Comparison of ENCODE assay signal across 11 mouse cellular contexts in genomic region chr7:83745065-83745412, GRCm38 (mm10). TPM values are rescaled to one million over a fixed set of nuclear protein-coding genes. Genes with fewer than 3 reads are reported as not detected.
DNase-seq lines count a peak whose midpoint lies in the region; ATAC-seq and TF ChIP-seq lines count a peak whose summit lies in the region.
"Had no signal": no experiment of that assay in that cellular context is flagged by ENCODE, and none has a peak within 500 bp of the region (broad histone marks: within the 10 kb centered on the region; RNA-seq: fewer than 3 reads in every experiment).

No protein-coding gene starts in this region.

- H3K9me3 ChIP-seq in hindbrain, embryonic 14.5 days (ENCODE audit: control insufficient read depth, low read length): no peaks in the 10 kb centered on the region
- H3K9me3 ChIP-seq in hindbrain, embryonic 13.5 days: no peaks in the 10 kb centered on the region
- H3K9me3 ChIP-seq in intestine, postnatal 0 days (ENCODE audit: control insufficient read depth): no peaks in the 10 kb centered on the region

- H3K4me1 ChIP-seq in hindbrain, embryonic 14.5 days (replicated peaks; ENCODE audit: control insufficient read depth, insufficient read depth, low read length): peaks cover 5% of the 10 kb centered on the region; the same call in 1 of the 2 replicates
- H3K4me1 ChIP-seq in hindbrain, embryonic 13.5 days (replicated peaks): peaks cover 12% of the 10 kb centered on the region
- no peaks in the 10 kb centered on the region for H3K4me1 ChIP-seq in spleen, adult 2 months (ENCODE audit: control insufficient read depth, insufficient read depth, insufficient read length)
- no peaks in the 10 kb centered on the region for H3K4me1 ChIP-seq in intestine, postnatal 0 days (replicated peaks; ENCODE audit: control insufficient read depth, insufficient read depth, low read length)

- no peak for TF ChIP-seq POLR2A in spleen, adult 2 months (IDR thresholded peaks at IDR 0.05; ENCODE audit: low read depth, low read length)

- DNase-seq in hindbrain, embryonic 14.5 days (ENCODE audit: low spot score): no peak
- no peak for DNase-seq in spleen, adult 2 months (ENCODE audit: low read depth in 1 of 2, low spot score in 2 of 2)
- DNase-seq in spleen, adult 12 weeks (ENCODE audit: low spot score): no peak
- no peak for DNase-seq in thymus, postnatal 36 days
- DNase-seq in adipocyte (ENCODE audit: low spot score): no peak
- no peak for DNase-seq in frontal cortex, adult 2 months (ENCODE audit: extremely low spot score in 1 of 2, low spot score in 1 of 2)
- DNase-seq: spleen, adult 18-20 months had no signal

- no peak overlapping the region for H3K4me3 ChIP-seq in hindbrain, embryonic 14.5 days (replicated peaks; ENCODE audit: low read length)
- no peak overlapping the region for H3K4me3 ChIP-seq in hindbrain, embryonic 13.5 days
- peak overlapping the region; percentile 1; the same call in 1 of the 2 replicates for H3K4me3 ChIP-seq in spleen, adult 2 months (ENCODE audit: extremely low read depth, insufficient read depth, insufficient read length)
- no peak overlapping the region for H3K4me3 ChIP-seq in intestine, postnatal 0 days (ENCODE audit: low read depth, low read length)
- H3K4me3 ChIP-seq: erythroblast, embryonic 14.5 days had no signal

- peak; percentile 27; the same call in 1 of the 2 replicates for ATAC-seq in hindbrain, embryonic 14.5 days (ENCODE audit: low FRiP score)
- no peak for ATAC-seq in hindbrain, embryonic 13.5 days (ENCODE audit: low FRiP score)
- ATAC-seq in intestine, postnatal 0 days: no peak

- 87% methylated on average over 9 of the region's 9 CpGs for WGBS in hindbrain, embryonic 14.5 days
- WGBS in hindbrain, embryonic 13.5 days: 81% methylated on average over 9 of the region's 9 CpGs
- 90% methylated on average over 9 of the region's 9 CpGs for whole genome bisulfite sequencing in spleen, adult 2 months
- 66% methylated on average over 9 of the region's 9 CpGs for WGBS in intestine, postnatal 0 days

- H3K27ac ChIP-seq in hindbrain, embryonic 14.5 days: no peak overlapping the region
- no peak overlapping the region for H3K27ac ChIP-seq in hindbrain, embryonic 13.5 days
- peak overlapping the region; percentile 40 for H3K27ac ChIP-seq in spleen, adult 2 months (ENCODE audit: insufficient read depth, low read length)
- H3K27ac ChIP-seq in intestine, postnatal 0 days (ENCODE audit: low read depth, low read length): peak overlapping the region; percentile 46; the same call in 1 of the 2 replicates
- H3K27ac ChIP-seq: macrophage had no signal

- H3K27me3 ChIP-seq in hindbrain, embryonic 14.5 days (ENCODE audit: control insufficient read depth, insufficient read depth, low read length): no peaks in the 10 kb centered on the region
- no peaks in the 10 kb centered on the region for H3K27me3 ChIP-seq in hindbrain, embryonic 13.5 days
- no peaks in the 10 kb centered on the region for H3K27me3 ChIP-seq in spleen, adult 2 months (ENCODE audit: control insufficient read depth, insufficient read depth, low read length)
- no peaks in the 10 kb centered on the region for H3K27me3 ChIP-seq in intestine, postnatal 0 days (replicated peaks; ENCODE audit: control insufficient read depth, insufficient read depth, low read length)

- H3K36me3 ChIP-seq in hindbrain, embryonic 14.5 days (replicated peaks; ENCODE audit: control insufficient read depth, insufficient read depth): no peaks in the 10 kb centered on the region
- H3K36me3 ChIP-seq in hindbrain, embryonic 13.5 days: no peaks in the 10 kb centered on the region
- H3K36me3 ChIP-seq in spleen, adult 2 months (ENCODE audit: control insufficient read depth, insufficient read depth, low read length): no peaks in the 10 kb centered on the region
- H3K36me3 ChIP-seq in intestine, postnatal 0 days (ENCODE audit: control insufficient read depth, insufficient read depth): no peaks in the 10 kb centered on the region

- no peak overlapping the region for H3K9ac ChIP-seq in hindbrain, embryonic 14.5 days
- no peak overlapping the region for H3K9ac ChIP-seq in hindbrain, embryonic 13.5 days
- no peak overlapping the region for H3K9ac ChIP-seq in intestine, postnatal 0 days (ENCODE audit: low read depth, low read length)

- no peak for TF ChIP-seq CTCF in spleen, adult 2 months (IDR thresholded peaks at IDR 0.05; ENCODE audit: extremely low read depth, insufficient read depth, insufficient read length, insufficient replicate concordance)
- TF ChIP-seq CTCF in intestine, postnatal 0 days (IDR thresholded peaks at IDR 0.05; ENCODE audit: low read depth): no peak

- 0 out of 2 replicates have a peak overlapping the region, but pooled peaks have one; percentile 11 for H3K4me2 ChIP-seq in hindbrain, embryonic 14.5 days (replicated peaks)
- no peak overlapping the region; the same call in 1 of the 2 replicates for H3K4me2 ChIP-seq in hindbrain, embryonic 13.5 days
- peak overlapping the region; percentile 37 for H3K4me2 ChIP-seq in intestine, postnatal 0 days (replicated peaks; ENCODE audit: low read depth)

RNA-seq across cellular contexts. Expression of gene Il16, which starts 0.5 kb away (rescaled TPM):
- polyA plus RNA-seq in hindbrain, embryonic 14.5 days (2014; fragmentation: Nextera tagmentation; extraction: Ambion mirVana): 1.0 and 1.2 TPM in 2 replicates
- polyA plus RNA-seq in hindbrain, embryonic 13.5 days (2015; fragmentation: Nextera tagmentation; extraction: Ambion mirVana): 1.4 and 1.6 TPM in 2 replicates
- 70.7 and 72.3 TPM in 2 replicates for polyA plus RNA-seq in spleen, adult 2 months (2012; rRNA removed)
- 2.5 and 2.9 TPM in 2 replicates for polyA plus RNA-seq in intestine, postnatal 0 days (2015; fragmentation: Nextera tagmentation; extraction: Ambion mirVana)
- polyA plus RNA-seq in frontal cortex, adult 2 months (2012; rRNA removed): 1.5 and 2.0 TPM in 2 replicates

RNA-seq across cellular contexts. Expression of gene Cfap161, which starts 49.6 kb away (rescaled TPM):
- 1.4 and 1.6 TPM in 2 replicates for polyA plus RNA-seq in hindbrain, embryonic 14.5 days (2014; fragmentation: Nextera tagmentation; extraction: Ambion mirVana)
- 0.87 and 1.6 TPM in 2 replicates for polyA plus RNA-seq in hindbrain, embryonic 13.5 days (2015; fragmentation: Nextera tagmentation; extraction: Ambion mirVana)
- polyA plus RNA-seq in spleen, adult 2 months (2012; rRNA removed): not detected in 2 replicates
- not detected in 2 replicates for polyA plus RNA-seq in intestine, postnatal 0 days (2015; fragmentation: Nextera tagmentation; extraction: Ambion mirVana)
- polyA plus RNA-seq in frontal cortex, adult 2 months (2012; rRNA removed): 0.58 and 0.84 TPM in 2 replicates
- polyA plus RNA-seq: erythroblast, embryonic 14.5 days had no signal

Comparison
In these comparisons a context has a peak if more than half of its experiments do, and no peak if none do; other contexts are left out.
1. H3K27ac ChIP-seq: peak in spleen, adult 2 months (single experiment) and intestine, postnatal 0 days (single experiment); none in hindbrain, embryonic 14.5 days (single experiment) and hindbrain, embryonic 13.5 days (single experiment).
2. RNA of gene Il16, which starts 0.5 kb away (polyA plus RNA-seq): 70.7 to 72.3 TPM in spleen, adult 2 months; 2.5 to 2.9 TPM in intestine, postnatal 0 days, 1.5 to 2.0 TPM in frontal cortex, adult 2 months, 1.4 to 1.6 TPM in hindbrain, embryonic 13.5 days and 1.0 to 1.2 TPM in hindbrain, embryonic 14.5 days; every median in the first group is over 10 times any median in the second.